Mouse (Mus musculus) brown adipose tissue, adult 24 weeks (tissue): ENCODE data around the gene Adamtsl4. TPM values are rescaled to one million over a fixed set of nuclear protein-coding genes. Genes with fewer than 3 reads are reported as not detected.

Source experiments
- H3K27ac ChIP-seq: fragments of 200-500 bp; replicated peaks from 2 replicates; pipeline ENCODE4 v1.5.1; 2012; ENCODE audit warnings: low read depth, mild to moderate bottlenecking, low read length
- H3K4me1 ChIP-seq: fragments of 200-500 bp; 2 replicates; pipeline ENCODE4 v1.6.1; 2012; ENCODE audit warnings: low read length, mixed read lengths; ENCODE audit not compliant: control insufficient read depth, insufficient read depth, insufficient read length
- H3K4me3 ChIP-seq: fragments of 200-500 bp; 2 replicates; pipeline ENCODE4 v1.5.1; 2012; ENCODE audit warnings: low read depth, mild to moderate bottlenecking, low read length, moderate library complexity; ENCODE audit not compliant: insufficient read depth
- polyA plus RNA-seq: library from polyadenylated mRNA; stranded (reverse); fragments of >200 nt; gene quantifications from 2 replicates; pipeline ENCODE4 v1.2.4, GENCODE M21; 2012; ENCODE audit not compliant: missing spikeins, insufficient read depth, insufficient read length

The Adamtsl4 gene
- polyA plus RNA-seq, 1 experiment, result 6.6 TPM

GRCm38 (mm10) chr3:95629755-95630154, 58.0 kb downstream of the Adamtsl4 start:
- 0 out of 2 replicates have a peak, but pooled peaks cover 2% of the 10 kb centered on the region for H3K4me1 ChIP-seq
- no peak overlapping the region for H3K4me3 ChIP-seq
- no peak overlapping the region for H3K27ac ChIP-seq

- Histone ChIP-seq H3K27ac (no peak overlapping the region), H3K4me1 (0 out of 2 replicates have a peak, but pooled peaks cover 2% of the 10 kb centered on the region), H3K4me3 (no peak overlapping the region)
These were observed 60.0 kb downstream of the Adamtsl4 start for GRCm38 (mm10) chr3:95627763-95628162.

Other genes starting within 250 kb of the Adamtsl4 start
- 7.5 and 12.3 TPM in 2 replicates for gene Ctsk, start 188.7 kb downstream of the Adamtsl4 start, polyA plus RNA-seq
- 21.0 and 22.4 TPM in 2 replicates for gene Ctss, start 161.1 kb downstream of the Adamtsl4 start, polyA plus RNA-seq
- not detected in 2 replicates for gene Hormad1, start 128.2 kb downstream of the Adamtsl4 start, polyA plus RNA-seq
- 20.1 and 20.4 TPM in 2 replicates for gene Golph3l, start 99.0 kb downstream of the Adamtsl4 start, polyA plus RNA-seq
- 38.4 and 51.4 TPM in 2 replicates for gene Ensa, start 62.9 kb downstream of the Adamtsl4 start, polyA plus RNA-seq
- 56.1 and 61.6 TPM in 2 replicates for gene Mcl1, start 29.1 kb downstream of the Adamtsl4 start, polyA plus RNA-seq
- 41.5 and 48.8 TPM in 2 replicates for gene Ecm1, start 51.7 kb upstream of the Adamtsl4 start, polyA plus RNA-seq
- 32.1 and 47.7 TPM in 2 replicates for gene Tars2, start 72.3 kb upstream of the Adamtsl4 start, polyA plus RNA-seq
- 11.3 and 12.5 TPM in 2 replicates for gene Rprd2, start 130.9 kb upstream of the Adamtsl4 start, polyA plus RNA-seq
- gene Prpf3, start 168.0 kb upstream of the Adamtsl4 start, polyA plus RNA-seq, result 14.2 and 30.0 TPM in 2 replicates
- gene Mrps21, start 183.6 kb upstream of the Adamtsl4 start, polyA plus RNA-seq, result 576 and 634 TPM in 2 replicates
- gene Ciart, start 194.3 kb upstream of the Adamtsl4 start, polyA plus RNA-seq, result 1.5 and 3.4 TPM in 2 replicates
- gene BC028528, start 204.1 kb upstream of the Adamtsl4 start, polyA plus RNA-seq, result 71.8 and 150 TPM in 2 replicates
- 75.1 and 82.8 TPM in 2 replicates for gene Aph1a, start 206.1 kb upstream of the Adamtsl4 start, polyA plus RNA-seq
- 15.5 and 24.4 TPM in 2 replicates for gene Car14, start 216.8 kb upstream of the Adamtsl4 start, polyA plus RNA-seq
- gene Anp32e, start 241.3 kb upstream of the Adamtsl4 start, polyA plus RNA-seq, result 78.5 and 88.8 TPM in 2 replicates